Mouse (Mus musculus) granulocyte monocyte progenitor cell, adult 5-6 weeks (primary cell): ENCODE measurements around the gene Car5b. TPM values are rescaled to one million over a fixed set of nuclear protein-coding genes. Genes with fewer than 3 reads are reported as not detected.

ENCODE experiments used
- ATAC-seq: replicated peaks from 2 replicates; pipeline ENCODE4 v1.8.0; 2016; ENCODE audit warnings: mild to moderate bottlenecking, moderate TSS enrichment, inconsistent platforms; ENCODE audit not compliant: poor library complexity, severe bottlenecking
- total RNA-seq, 2 experiments: library from RNA; stranded (forward) in 1 of 2; stranded (reverse) in 1 of 2; fragments of 200-712, 200-1000 nt in 1 of 2; fragments of >200 nt in 1 of 2; fragmentation: Nextera tagmentation in 1 of 2; gene quantifications; 2 replicates each; pipeline ENCODE4 v1.2.3; 2014 to 2017

The Car5b gene
- total RNA-seq (2014; fragmentation: Nextera tagmentation) (not detected in 2 replicates), total RNA-seq (2017) (0.43 TPM in 1 of 2 replicates, not detected in the other)

GRCm38 (mm10) chrX:164027607-164028289 is at the start of gene Car5b:
Gene Car5b (minus strand): TSS chrX:164027997.
- ATAC-seq: peak; percentile 100

DNA sequence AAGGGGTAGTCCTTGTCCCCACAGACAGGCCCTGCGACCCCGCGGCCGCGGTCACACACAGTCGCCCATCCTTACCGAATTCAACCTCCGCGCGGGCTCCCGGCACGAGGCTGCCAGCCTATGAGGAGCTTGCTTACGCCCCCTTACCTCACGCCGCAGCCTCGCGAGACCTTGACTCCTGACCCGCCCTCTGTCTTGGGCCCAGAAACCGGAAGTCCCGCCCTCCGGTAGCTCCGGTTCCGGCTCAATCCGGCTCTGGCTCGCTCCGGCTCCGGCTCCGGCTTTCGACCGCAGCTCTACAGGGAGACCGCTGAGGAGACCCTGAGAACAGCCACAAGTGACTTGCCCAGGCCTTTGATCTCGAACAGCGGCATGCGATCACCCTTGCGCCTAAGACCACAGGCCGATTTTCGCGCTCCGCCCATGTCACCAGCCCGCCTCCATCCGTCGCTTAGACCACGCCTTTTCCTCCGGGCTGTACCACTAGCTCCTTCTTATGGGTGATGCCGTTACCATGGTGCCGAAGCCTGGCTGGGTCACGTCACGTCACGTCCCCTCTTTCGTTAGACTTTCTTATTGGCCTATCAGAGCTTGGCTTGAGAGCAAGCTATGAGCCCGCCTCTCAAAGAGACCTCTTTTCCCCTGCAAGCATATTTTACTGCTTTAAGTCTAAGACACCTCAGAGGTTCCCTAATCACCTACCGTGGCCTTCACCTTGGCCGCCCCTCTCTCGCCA is 48.4 kb upstream of the Car5b start, which contains the start of gene Siah1b:
Gene Siah1b (minus strand): TSS at position 454 of the 736 bp plus-strand sequence.
- peak; percentile 97 for ATAC-seq

GRCm38 (mm10) chrX:164068968-164069367 is 41.2 kb upstream of the Car5b start:
- no peak for ATAC-seq

DNA sequence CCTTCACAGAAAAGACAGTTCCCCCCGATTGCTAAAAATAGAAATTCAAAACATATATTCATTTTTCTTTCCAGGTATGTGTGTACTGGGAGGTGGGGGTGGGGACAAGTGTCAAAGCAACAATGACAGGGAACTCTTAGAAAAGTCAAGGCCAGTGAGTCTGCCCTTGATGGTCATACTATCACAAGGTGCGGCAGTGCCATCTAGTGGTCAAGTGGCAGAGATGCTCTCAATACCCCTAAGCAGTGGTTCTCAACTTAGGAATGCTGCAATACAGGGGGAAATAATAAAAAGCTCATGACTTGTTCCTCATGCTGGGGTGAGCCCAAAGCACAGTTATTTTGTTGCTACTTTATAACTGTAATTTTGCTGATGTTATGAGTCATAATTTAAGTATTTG is 38.4 kb upstream of the Car5b start:
- ATAC-seq: peak; percentile 100

DNA sequence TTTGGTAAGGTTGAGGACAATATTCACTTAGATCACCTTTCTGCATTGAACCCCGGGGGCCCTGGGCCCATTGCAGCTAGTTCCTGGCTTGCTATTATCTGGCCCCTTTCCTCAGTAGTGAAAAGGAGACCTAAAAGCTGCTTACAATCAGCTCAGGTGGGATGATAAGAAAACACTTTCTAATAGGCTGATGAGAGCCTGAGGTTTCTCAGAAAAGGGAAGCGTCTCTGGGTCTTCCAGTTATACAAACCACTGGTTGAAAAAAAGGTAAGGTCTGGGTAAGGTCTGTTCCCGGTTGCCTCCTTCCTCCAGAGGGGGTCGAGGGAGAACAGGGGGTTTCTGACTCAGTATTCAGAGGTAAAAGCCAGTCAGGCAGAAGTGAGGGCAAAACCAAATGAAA is 31.3 kb upstream of the Car5b start:
- no peak for ATAC-seq

DNA sequence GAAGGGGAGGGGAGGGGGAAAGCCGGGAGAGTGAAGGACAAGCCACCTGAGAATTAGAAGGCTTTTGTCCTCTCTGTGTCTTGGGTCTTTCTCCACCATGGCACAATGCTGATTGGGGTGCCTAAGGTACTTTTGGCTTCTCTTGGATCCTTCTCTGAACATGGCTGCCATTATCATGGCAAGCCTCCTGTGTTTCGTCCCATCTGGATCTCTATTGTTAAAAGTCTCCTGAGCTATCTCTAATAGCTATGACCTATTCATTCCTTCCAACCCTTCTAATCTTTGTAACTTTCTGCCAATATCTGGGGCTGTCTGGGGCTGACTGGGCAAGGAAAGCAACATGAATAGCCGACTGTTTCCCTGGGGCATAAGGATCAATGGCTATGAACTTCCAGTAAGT is 30.7 kb upstream of the Car5b start:
- ATAC-seq: no peak

GRCm38 (mm10) chrX:164055726-164056125 is 27.9 kb upstream of the Car5b start:
- no peak for ATAC-seq

- ATAC-seq: peak; percentile 20; the same call in 1 of the 2 replicates
Observed at GRCm38 (mm10) chrX:164046736-164047135, 18.9 kb upstream of the Car5b start.

- ATAC-seq: no peak
Observed at GRCm38 (mm10) chrX:164042069-164042468, 14.3 kb upstream of the Car5b start.

- no peak for ATAC-seq
Observed at GRCm38 (mm10) chrX:164038882-164039281, 11.1 kb upstream of the Car5b start.

GRCm38 (mm10) chrX:164035931-164036330 is 8.1 kb upstream of the Car5b start:
- ATAC-seq: no peak

DNA sequence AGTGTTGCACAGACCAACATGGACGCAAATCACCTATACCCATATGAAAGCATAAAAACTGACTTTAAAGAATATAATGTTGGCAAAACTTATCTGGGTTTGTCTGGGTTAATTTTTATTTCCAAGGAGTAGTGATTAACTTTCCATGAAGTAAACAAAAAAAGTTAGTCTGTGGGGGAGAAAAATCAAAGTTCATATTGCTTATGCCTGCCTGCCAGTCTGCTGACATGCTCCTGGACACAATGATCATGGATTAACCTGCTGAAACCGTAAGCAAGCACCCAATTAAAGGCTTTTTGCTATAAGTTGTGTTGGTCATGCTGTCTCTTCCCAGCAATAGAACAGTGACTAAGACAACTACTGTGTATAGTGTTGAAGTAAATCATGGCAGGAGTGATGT is 7.6 kb upstream of the Car5b start:
- ATAC-seq: no peak

DNA sequence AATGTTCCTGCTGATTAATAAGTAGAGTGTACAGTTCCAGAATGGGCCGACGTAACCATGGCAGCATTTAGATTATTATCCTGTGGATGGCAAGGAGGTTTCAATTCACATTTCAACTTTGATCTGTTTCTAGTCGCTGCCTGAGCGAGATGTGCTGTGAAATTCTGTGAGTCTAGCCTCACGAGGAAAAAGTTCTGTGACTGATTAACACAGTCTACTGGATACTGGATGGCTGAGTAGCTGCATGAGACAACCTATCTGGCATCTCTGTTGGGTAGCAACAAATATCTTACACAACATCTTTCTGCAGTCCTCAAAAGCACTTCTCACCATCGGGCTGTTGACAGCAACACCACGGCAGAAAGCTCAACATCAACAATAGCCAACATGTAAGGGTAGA is 4.7 kb upstream of the Car5b start:
- no peak for ATAC-seq

DNA sequence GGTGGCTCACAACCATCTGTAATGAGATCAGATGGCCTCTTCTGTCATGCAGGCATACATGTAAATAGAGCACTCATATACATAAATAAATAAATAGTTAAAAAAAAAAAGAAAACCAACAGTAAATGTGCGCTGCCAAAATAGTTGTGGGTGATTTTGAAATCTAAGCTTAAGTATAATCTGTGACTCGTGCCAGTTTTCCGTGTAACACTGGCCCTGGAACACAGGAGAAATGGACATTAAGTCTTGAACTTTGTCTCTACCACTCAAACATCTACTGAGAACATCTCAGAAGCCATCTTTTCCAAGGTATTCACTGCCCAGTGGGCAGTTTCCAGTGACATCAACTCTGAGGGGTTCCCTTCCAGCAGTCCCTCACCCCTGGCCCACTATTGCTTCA is 12.2 kb downstream of the Car5b start:
- ATAC-seq: no peak

DNA sequence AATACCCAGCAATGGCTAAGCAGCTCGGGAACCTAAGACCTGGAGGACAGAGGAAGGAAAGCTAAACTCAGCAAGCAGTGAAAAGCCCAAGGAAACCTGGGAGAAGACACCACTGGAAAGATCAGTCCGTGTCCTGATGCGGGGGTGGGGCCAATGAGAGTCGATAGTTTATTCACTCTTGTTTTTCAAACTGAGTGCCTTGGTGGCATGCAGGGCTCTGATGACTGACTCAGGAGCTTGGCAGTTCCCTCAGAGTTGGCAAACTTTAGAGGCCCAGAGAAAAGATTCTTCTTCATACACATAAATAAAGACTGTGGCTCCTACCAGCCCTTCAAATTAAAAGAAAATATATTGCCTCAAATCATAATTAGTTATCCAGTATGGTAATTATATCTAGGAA is 12.8 kb downstream of the Car5b start:
- ATAC-seq: no peak

GRCm38 (mm10) chrX:164013318-164013717 is 14.5 kb downstream of the Car5b start:
- peak; percentile 25; the same call in 1 of the 2 replicates for ATAC-seq

GRCm38 (mm10) chrX:164004809-164005208 is 23.0 kb downstream of the Car5b start:
- ATAC-seq: peak; percentile 98

- ATAC-seq: no peak; the same call in 1 of the 2 replicates
Observed at GRCm38 (mm10) chrX:163999848-164000247, 27.9 kb downstream of the Car5b start.

DNA sequence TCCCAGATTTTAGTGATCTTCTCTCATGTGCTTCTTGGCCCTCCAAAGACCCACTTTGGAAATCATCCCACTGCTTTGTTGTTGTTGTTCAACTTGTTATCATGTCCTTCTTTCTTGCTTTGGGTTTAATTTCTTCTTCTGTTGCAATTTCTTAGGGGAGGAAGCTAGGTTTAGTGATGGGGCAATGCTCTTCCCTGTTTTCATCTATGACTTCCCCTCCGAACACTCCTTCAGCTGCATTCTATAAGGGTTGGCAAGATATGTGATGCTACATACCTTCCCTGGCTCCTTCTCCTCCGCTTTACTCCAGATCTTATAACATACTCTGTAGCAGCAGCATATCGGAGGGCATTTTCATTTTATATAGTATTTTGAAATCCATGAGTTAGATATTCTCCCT is 31.0 kb downstream of the Car5b start:
- ATAC-seq: peak; percentile 85

DNA sequence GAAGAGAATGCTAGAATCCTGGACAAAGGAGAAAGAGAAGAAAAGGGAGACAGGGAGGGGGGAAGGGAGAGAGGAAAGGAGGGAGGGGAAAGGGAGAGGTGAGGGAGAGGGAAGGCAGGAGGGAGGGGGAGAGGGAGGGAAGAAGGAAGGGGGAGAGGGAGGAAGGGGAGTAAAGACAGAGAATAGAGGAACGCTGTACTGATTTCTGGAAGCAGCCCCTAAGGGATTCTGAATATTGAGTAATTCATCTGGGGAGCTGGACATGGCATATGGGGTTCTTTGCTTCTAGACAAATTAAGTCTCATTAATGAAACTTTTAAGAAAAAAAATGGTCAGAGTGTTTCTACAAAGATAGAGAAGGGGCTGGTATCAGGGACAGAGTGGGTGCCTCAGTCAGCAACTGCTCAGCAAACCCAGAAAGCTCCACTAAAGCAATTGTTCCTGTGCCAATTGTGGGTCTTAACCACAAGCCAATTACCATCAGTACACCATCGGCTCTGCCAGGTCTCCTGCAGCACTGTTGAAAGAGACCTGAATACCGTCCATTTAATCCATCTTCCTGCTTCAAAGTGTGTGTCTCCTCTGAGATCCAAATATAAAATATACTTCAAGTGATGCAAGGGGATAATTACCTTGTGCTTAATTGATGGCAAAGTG is 40.0 kb downstream of the Car5b start:
- ATAC-seq: peak; percentile 68

- ATAC-seq: no peak
Observed at GRCm38 (mm10) chrX:163982129-163982528, 45.7 kb downstream of the Car5b start.
